Mouse (Mus musculus) CH12.LX (cell line): ENCODE results near the gene Card19. TPM values are rescaled to one million over a fixed set of nuclear protein-coding genes. Genes with fewer than 3 reads are reported as not detected.

Experiments used
- DNase-seq: peaks from one replicate; pipeline ENCODE4 v3.0.0-alpha.2; 2013; ENCODE audit errors: extremely low read depth
- H3K27ac ChIP-seq: 2 replicates; pipeline ENCODE4 v1.5.1; 2012; ENCODE audit warnings: low read depth, mild to moderate bottlenecking, control low read depth, moderate library complexity; ENCODE audit not compliant: insufficient read depth
- H3K27me3 ChIP-seq: replicated peaks from 2 replicates; pipeline ENCODE3; 2012; ENCODE audit warnings: inconsistent platforms
- H3K36me3 ChIP-seq, 2 experiments: replicated peaks in 1 of 2; 2 replicates each; pipeline versions ENCODE3 to v1.6.1; 2012; ENCODE audit warnings: inconsistent platforms in 1 of 2, low read length in 1 of 2, mild to moderate bottlenecking in 1 of 2, mixed read lengths in 1 of 2, moderate library complexity in 1 of 2; ENCODE audit not compliant: control insufficient read depth in 1 of 2, insufficient read depth in 1 of 2
- H3K4me1 ChIP-seq, 2 experiments: 2 replicates each; pipeline ENCODE4 v1.6.1; 2012; ENCODE audit warnings: inconsistent platforms in 1 of 2, moderate library complexity in 1 of 2; ENCODE audit not compliant: insufficient read depth in 2 of 2, control insufficient read depth in 1 of 2
- H3K4me2 ChIP-seq: 2 replicates; pipeline ENCODE4 v1.6.1; 2012; ENCODE audit warnings: low read depth, mild to moderate bottlenecking, control low read depth; ENCODE audit not compliant: poor library complexity, insufficient read depth, severe bottlenecking
- H3K4me3 ChIP-seq, 3 experiments: fragments of 150-350 bp in 1 of 3; sonication (generic) in 1 of 3; replicated peaks in 1 of 3; 2 replicates each; pipeline versions ENCODE3 to v1.5.1; 2011 to 2012; ENCODE audit warnings: low read depth in 2 of 3, low read length in 2 of 3, mild to moderate bottlenecking in 2 of 3, moderate library complexity in 2 of 3, control low read depth in 1 of 3, improper control_type of control experiment in 1 of 3, inconsistent platforms in 1 of 3, mixed read lengths in 1 of 3; ENCODE audit not compliant: poor library complexity in 1 of 3
- H3K79me2 ChIP-seq: replicated peaks from 2 replicates; pipeline ENCODE4 v1.6.1; 2012; ENCODE audit warnings: mild to moderate bottlenecking, moderate library complexity; ENCODE audit not compliant: control insufficient read depth, poor library complexity, insufficient read depth, severe bottlenecking; ENCODE audit errors: extremely low read depth
- H3K9ac ChIP-seq: 2 replicates; pipeline ENCODE4 v1.6.1; 2012; ENCODE audit warnings: low read depth, mild to moderate bottlenecking, control low read depth, moderate library complexity; ENCODE audit not compliant: insufficient read depth
- H3K9me3 ChIP-seq: replicated peaks from 2 replicates; pipeline ENCODE3; 2012; ENCODE audit warnings: low read length, inconsistent platforms, mixed read lengths
- BHLHE40 ChIP-seq: IDR thresholded peaks from 2 replicates; pipeline ENCODE4 v1.6.1; 2011; ENCODE audit warnings: mild to moderate bottlenecking, low read depth, low read length, improper control_type of control experiment
- CHD1 ChIP-seq: IDR thresholded peaks from 2 replicates; pipeline ENCODE4 v1.6.1; 2012; ENCODE audit warnings: low read depth, low read length, improper control_type of control experiment, inconsistent platforms
- E2F4 ChIP-seq: IDR thresholded peaks from 2 replicates; pipeline ENCODE4 v1.6.1; 2011; ENCODE audit warnings: low read depth, low read length, improper control_type of control experiment; ENCODE audit not compliant: insufficient replicate concordance
- GABPA ChIP-seq: IDR thresholded peaks from 2 replicates; pipeline ENCODE4 v1.6.1; 2012; ENCODE audit warnings: low read depth, low read length, improper control_type of control experiment, inconsistent platforms; ENCODE audit not compliant: insufficient replicate concordance
- IRF4 ChIP-seq: IDR thresholded peaks from 2 replicates; pipeline ENCODE4 v1.6.1; 2014; ENCODE audit warnings: low read depth, mild to moderate bottlenecking, inconsistent platforms, low read length, improper control_type of control experiment
- JUN ChIP-seq: IDR thresholded peaks from 2 replicates; pipeline ENCODE4 v1.6.1; 2011; ENCODE audit warnings: low read depth, mild to moderate bottlenecking, low read length, improper control_type of control experiment, moderate library complexity; ENCODE audit not compliant: insufficient read depth
- KAT2A ChIP-seq: IDR thresholded peaks from 2 replicates; pipeline ENCODE4 v1.6.1; 2012; ENCODE audit warnings: low read length, improper control_type of control experiment, inconsistent platforms; ENCODE audit not compliant: insufficient replicate concordance
- MAZ ChIP-seq: IDR thresholded peaks from 2 replicates; pipeline ENCODE4 v1.6.1; 2012; ENCODE audit warnings: low read depth, mild to moderate bottlenecking, inconsistent platforms, low read length, improper control_type of control experiment, moderate library complexity
- MEF2A ChIP-seq: IDR thresholded peaks from 2 replicates; pipeline ENCODE4 v1.6.1; 2014; ENCODE audit warnings: low read depth, mild to moderate bottlenecking, inconsistent platforms, low read length, improper control_type of control experiment, borderline replicate concordance
- MYC ChIP-seq: IDR thresholded peaks from 2 replicates; pipeline ENCODE4 v1.6.1; 2011; ENCODE audit warnings: low read depth, mild to moderate bottlenecking, improper control_type of control experiment, low read length
- NRF1 ChIP-seq: IDR thresholded peaks from 2 replicates; pipeline ENCODE4 v1.6.1; 2014; ENCODE audit warnings: low read depth, mild to moderate bottlenecking, inconsistent platforms, low read length, improper control_type of control experiment, moderate library complexity
- POLR2A ChIP-seq: IDR thresholded peaks from 2 replicates; pipeline ENCODE4 v1.6.1; 2011; ENCODE audit warnings: low read depth, mild to moderate bottlenecking, improper control_type of control experiment, low read length
- POLR2AphosphoS2 ChIP-seq: IDR thresholded peaks from 2 replicates; pipeline ENCODE4 v1.6.1; 2011; ENCODE audit warnings: low read depth, low read length, improper control_type of control experiment
- RCOR1 ChIP-seq: conservative IDR thresholded peaks from 2 replicates; pipeline ENCODE4 v1.6.1; 2012; ENCODE audit warnings: low read depth, mild to moderate bottlenecking, inconsistent platforms, low read length, improper control_type of control experiment
- SIN3A ChIP-seq: IDR thresholded peaks from 2 replicates; pipeline ENCODE4 v1.6.1; 2012; ENCODE audit warnings: low read length, improper control_type of control experiment, inconsistent platforms
- UBTF ChIP-seq: IDR thresholded peaks from 2 replicates; pipeline ENCODE4 v1.6.1; 2012; ENCODE audit warnings: low read depth, mild to moderate bottlenecking, inconsistent platforms, low read length, improper control_type of control experiment, moderate library complexity
- USF1 ChIP-seq: IDR thresholded peaks from 2 replicates; pipeline ENCODE4 v1.6.1; 2014; ENCODE audit warnings: low read depth, mild to moderate bottlenecking, inconsistent platforms, low read length, improper control_type of control experiment
- USF2 ChIP-seq: conservative IDR thresholded peaks from 2 replicates; pipeline ENCODE4 v1.6.1; 2011; ENCODE audit warnings: low read depth, low read length, improper control_type of control experiment
- ZC3H11A ChIP-seq: IDR thresholded peaks from 2 replicates; pipeline ENCODE4 v1.6.1; 2012; ENCODE audit warnings: low read depth, mild to moderate bottlenecking, inconsistent platforms, low read length, improper control_type of control experiment
- ZKSCAN1 ChIP-seq: IDR thresholded peaks from 2 replicates; pipeline ENCODE4 v1.6.1; 2012; ENCODE audit warnings: low read depth, inconsistent platforms, low read length, improper control_type of control experiment, borderline replicate concordance
- ZMIZ1 ChIP-seq: IDR thresholded peaks from 2 replicates; pipeline ENCODE4 v1.6.1; 2012; ENCODE audit warnings: low read depth, mild to moderate bottlenecking, inconsistent platforms, low read length, improper control_type of control experiment
- ZNF384 ChIP-seq: IDR thresholded peaks from 2 replicates; pipeline ENCODE4 v1.6.1; 2012; ENCODE audit warnings: low read depth, low read length, improper control_type of control experiment, inconsistent platforms
- dilution Hi-C: fragments of 300-500 bp; cut with MboI; formaldehyde crosslinking; loops from 2 replicates; pipeline ENCODE4 v1.14.3; 2020; ENCODE audit warnings: low sequenced_read_pairs; ENCODE audit not compliant: extremely low pct_unique_long_range_greater_than_20kb, extremely low pct_ligation_motif_present
- in situ Hi-C: fragments of 300-500 bp; cut with MboI; formaldehyde crosslinking; loops from 3 replicates; pipeline ENCODE4 v1.14.3; 2019; ENCODE audit warnings: low sequenced_read_pairs, low pct_ligation_motif_present, low pct_unique_long_range_greater_than_20kb, mixed read lengths
- polyA plus RNA-seq: library from polyadenylated mRNA; unstranded; fragments of >175 nt; gene quantifications from 2 replicates; pipeline ENCODE4 v1.2.1, GENCODE M21; 2012; ENCODE audit warnings: low read depth; ENCODE audit not compliant: insufficient read length
- total RNA-seq, 2 experiments: library from RNA; depleted of rRNA; stranded (reverse); fragments of 300-350 nt in 1 of 2; fragments of >200 nt in 1 of 2; gene quantifications; 2 replicates each; pipeline ENCODE4 v1.2.3; 2012 to 2014

Gene Card19
- total and polyA plus RNA-seq, 3 experiments: 3.9 to 9.3 (median 5.2) TPM

DNA sequence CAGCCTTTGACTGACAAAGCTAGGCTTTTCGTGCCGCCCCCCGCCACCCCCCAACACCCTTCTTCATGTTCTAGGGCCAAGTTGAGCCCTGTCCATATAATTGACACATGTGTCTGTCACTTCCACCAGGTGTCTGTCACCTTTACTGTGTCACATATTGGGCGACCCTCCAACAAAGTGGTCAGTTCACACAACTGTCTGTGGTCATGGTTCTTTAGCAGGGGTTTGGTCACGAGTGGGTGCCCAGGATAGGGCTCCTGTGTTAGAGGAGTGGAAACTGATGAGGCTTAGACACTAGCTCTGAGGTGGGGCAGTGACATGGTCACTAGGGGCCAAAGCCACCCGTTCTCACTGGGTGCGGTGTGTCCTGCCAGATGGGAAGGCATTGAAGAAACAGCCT is 15.9 kb downstream of the Card19 start:
- Histone ChIP-seq H3K4me1 (peaks cover 4 to 24% of the 10 kb centered on the region in 2 experiments), H3K4me3 (no peak overlapping the region), H3K9me3 (no peaks in the 10 kb centered on the region), H3K27ac (no peak overlapping the region), H3K9ac (no peak overlapping the region), H3K4me2 (no peak overlapping the region), H3K36me3 (peaks cover 2 to 29% of the 10 kb centered on the region in 2 experiments), H3K27me3 (no peaks in the 10 kb centered on the region), H3K79me2 (no peaks in the 10 kb centered on the region)
- TF ChIP-seq USF1: no peak
- no peak for TF ChIP-seq POLR2A
- no peak for TF ChIP-seq JUN
- TF ChIP-seq POLR2AphosphoS2: no peak
- no peak for TF ChIP-seq USF2
- TF ChIP-seq MEF2A: no peak
- TF ChIP-seq CHD1: no peak
- no peak for TF ChIP-seq MYC
- no peak for TF ChIP-seq ZNF384
- TF ChIP-seq IRF4: no peak
- no peak for TF ChIP-seq NRF1
- no peak for TF ChIP-seq UBTF
- TF ChIP-seq E2F4: no peak
- TF ChIP-seq ZKSCAN1: no peak
- TF ChIP-seq RCOR1: no peak
- DNase-seq: no peak
- dilution Hi-C loops (no loop called here), in situ Hi-C loops (loop anchor here (25.0 kb wide), 2 partner anchors 338 to 538 kb away; partner anchors contain the start of genes Barx1 and Phf2)

DNA sequence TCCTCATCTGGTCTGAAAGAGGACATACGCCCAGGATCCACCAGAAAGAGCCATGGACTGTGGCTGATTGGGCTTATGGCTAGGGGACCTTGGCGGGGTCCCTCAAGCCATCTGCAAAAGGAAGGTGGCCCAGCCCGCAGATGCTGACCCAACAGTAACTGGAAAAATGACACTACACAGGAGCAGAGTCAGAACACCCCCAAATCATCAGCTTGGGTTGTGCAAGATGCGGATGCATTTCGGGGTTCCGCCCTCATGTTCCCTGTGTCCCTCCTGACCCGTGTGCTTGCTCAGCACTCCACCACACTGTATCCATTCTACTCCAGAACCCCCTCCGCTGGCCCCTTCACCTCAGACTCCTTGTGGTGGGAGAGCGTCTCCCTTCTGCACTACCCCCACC is 17.1 kb downstream of the Card19 start:
- TF ChIP-seq CHD1 (no peak), ZC3H11A (no peak), ZMIZ1 (no peak), SIN3A (no peak), GABPA (no peak), NRF1 (no peak), BHLHE40 (no peak), MAZ (no peak), UBTF (no peak), KAT2A (no peak), RCOR1 (no peak), IRF4 (no peak), ZKSCAN1 (no peak)
- no peak overlapping the region for H3K4me2 ChIP-seq
- in situ Hi-C loops: loop anchor here (25.0 kb wide), 2 partner anchors 336 to 536 kb away; partner anchors contain the start of genes Barx1 and Phf2
- H3K4me3 ChIP-seq: no peak overlapping the region
- no peak overlapping the region for H3K27ac ChIP-seq
- no peaks in the 10 kb centered on the region for H3K79me2 ChIP-seq
- no peak overlapping the region for H3K9ac ChIP-seq
- no peak for DNase-seq
- H3K4me1 ChIP-seq: peaks cover 4 to 24% of the 10 kb centered on the region in 2 experiments
- no peaks in the 10 kb centered on the region for H3K9me3 ChIP-seq
- dilution Hi-C loops: no loop called here
- H3K36me3 ChIP-seq: peaks cover 2 to 37% of the 10 kb centered on the region in 2 experiments
- H3K27me3 ChIP-seq: no peaks in the 10 kb centered on the region
